Mouse (Mus musculus) heart, postnatal 25 days (tissue): Measurements from ENCODE around the gene Npr2. TPM values are rescaled to one million over a fixed set of nuclear protein-coding genes. Genes with fewer than 3 reads are reported as not detected.

ENCODE experiments used
- microRNA-seq: library from miRNA; unstranded; fragments of <30 nt; microRNA quantifications from one replicate; pipeline ENCODE4 v1.2.0, GENCODE M21; 2022
- total RNA-seq, 2 experiments: library from RNA; stranded (reverse); gene quantifications; 2 replicates each; pipeline ENCODE4 v1.2.3; 2021

Gene Npr2
- total RNA-seq, 2 experiments from 2014 or later: 35.9 to 42.4 TPM

Small RNA genes lying within 50 kb of the gene (microRNA-seq; reads per million reads assigned to microRNA genes)
- 0.83 reads per million for gene Gm25262

Other genes with a start within 250 kb of the Npr2 start
- 10 to 100 TPM; 35.3 to 49.1 TPM for gene Rusc2, start 250.0 kb upstream of the Npr2 start, total RNA-seq
- gene Fam166b, start 202.8 kb upstream of the Npr2 start, total RNA-seq: not detected
- 10 to 100 TPM; 33.1 to 34.4 TPM for gene Tesk1, start 190.0 kb upstream of the Npr2 start, total RNA-seq
- gene Cd72, start 177.3 kb upstream of the Npr2 start, total RNA-seq: under 1 TPM; 0.81 to 0.87 TPM
- gene Sit1, start 148.2 kb upstream of the Npr2 start, total RNA-seq: not detected
- 10 to 100 TPM; 26.6 to 31.8 TPM for gene Ccdc107, start 139.0 kb upstream of the Npr2 start, total RNA-seq
- gene Arhgef39, start 132.2 kb upstream of the Npr2 start, total RNA-seq: under 1 TPM; 0.39 to 0.61 TPM
- gene Car9, start 125.0 kb upstream of the Npr2 start, total RNA-seq: under 1 TPM; 0.31 to 0.34 TPM
- gene Tpm2, start 108.2 kb upstream of the Npr2 start, total RNA-seq: 10 to 100 TPM; 25.2 to 40.7 TPM
- gene Creb3, start 69.6 kb upstream of the Npr2 start, total RNA-seq: 10 to 100 TPM; 45.8 to 48.3 TPM
- 100 to 1,000 TPM; 115 to 124 TPM for gene Tln1, start 69.2 kb upstream of the Npr2 start, total RNA-seq
- gene Rgp1, start 53.2 kb upstream of the Npr2 start, total RNA-seq: 10 to 100 TPM; 29.5 to 36.7 TPM
- 10 to 100 TPM; 13.5 to 14.3 TPM for gene Gba2, start 53.1 kb upstream of the Npr2 start, total RNA-seq
- under 1 TPM in 1 of 2 experiments, not detected in 1; 0.60 TPM for gene Msmp, start 47.4 kb upstream of the Npr2 start, total RNA-seq
- under 1 TPM; 0.21 to 0.31 TPM for gene Spag8, start 21.7 kb downstream of the Npr2 start, total RNA-seq
- 100 to 1,000 TPM; 138 to 147 TPM for gene Hint2, start 24.5 kb downstream of the Npr2 start, total RNA-seq
- 10 to 100 TPM; 15.8 to 16.9 TPM for gene Tmem8b, start 37.0 kb downstream of the Npr2 start, total RNA-seq
- gene Fam221b, start 37.2 kb downstream of the Npr2 start, total RNA-seq: under 1 TPM; 0.20 to 0.26 TPM
- gene Olfr70, start 68.9 kb downstream of the Npr2 start, total RNA-seq: not detected
- not detected for gene Olfr71, start 78.3 kb downstream of the Npr2 start, total RNA-seq
- 1 to 10 TPM; 3.3 to 3.4 TPM for gene Hrct1, start 95.3 kb downstream of the Npr2 start, total RNA-seq
- 1 to 10 TPM; 4.8 to 4.9 TPM for gene Spaar, start 98.1 kb downstream of the Npr2 start, total RNA-seq
- not detected for gene Olfr159, start 139.1 kb downstream of the Npr2 start, total RNA-seq
- not detected for gene Olfr156, start 192.0 kb downstream of the Npr2 start, total RNA-seq
- gene Olfr157, start 208.3 kb downstream of the Npr2 start, total RNA-seq: not detected
- gene Olfr155, start 219.6 kb downstream of the Npr2 start, total RNA-seq: not detected
- gene Reck, start 243.6 kb downstream of the Npr2 start, total RNA-seq: 1 to 10 TPM; 6.5 TPM